Mouse (Mus musculus) cortical plate, adult 2 months (tissue): ENCODE data around the gene Sag.

Experiments used
- CTCF ChIP-seq: fragments of 200-500 bp; IDR thresholded peaks from 2 replicates; pipeline ENCODE4 v1.5.1; 2011; ENCODE audit warnings: mild to moderate bottlenecking, control low read depth, low read length; ENCODE audit not compliant: insufficient read depth; ENCODE audit errors: extremely low read depth
- POLR2A ChIP-seq: fragments of 200-500 bp; IDR thresholded peaks from 2 replicates; pipeline ENCODE4 v1.6.1; 2011; ENCODE audit warnings: mild to moderate bottlenecking, low read length, control low read depth; ENCODE audit not compliant: insufficient read depth; ENCODE audit errors: extremely low read depth

GRCm38 (mm10) chr1:87770486-87770885, 33.0 kb upstream of the Sag start:
- TF ChIP-seq POLR2A (no peak), CTCF (no peak)
